Mouse (Mus musculus) ZHBTc4 (cell line): ENCODE results near the gene Abca4.
"Not testable (repeated sequence)": the region's sequence is repeated elsewhere in the genome, so short reads cannot be mapped to it uniquely, and the experiment has no call there.

Experiments
- DNase-seq: peaks from one replicate; pipeline ENCODE4 v3.0.0-alpha.2; 2011; ENCODE audit warnings: low read depth, low spot score

Gene Abca4

DNA sequence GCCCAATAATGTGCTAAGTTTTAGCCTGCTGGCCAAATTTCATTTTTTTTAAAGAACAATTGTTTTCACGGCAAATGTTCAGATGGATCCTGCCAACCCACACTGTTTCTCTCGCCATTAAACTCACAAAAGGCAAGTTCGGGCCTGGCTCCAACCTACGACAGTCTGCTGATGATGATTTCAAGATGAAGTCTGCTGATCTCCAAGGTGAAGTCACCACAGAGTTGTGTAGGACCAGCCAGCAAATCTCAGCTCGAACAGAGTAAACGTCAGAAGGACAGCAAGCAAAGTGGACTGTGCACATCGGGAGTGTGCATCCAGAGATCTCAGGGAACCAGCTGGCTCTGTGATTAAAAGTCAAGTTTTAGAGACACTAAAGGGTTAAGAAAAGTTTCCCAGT is 166.6 kb downstream of the Abca4 start:
- no peak for DNase-seq

DNA sequence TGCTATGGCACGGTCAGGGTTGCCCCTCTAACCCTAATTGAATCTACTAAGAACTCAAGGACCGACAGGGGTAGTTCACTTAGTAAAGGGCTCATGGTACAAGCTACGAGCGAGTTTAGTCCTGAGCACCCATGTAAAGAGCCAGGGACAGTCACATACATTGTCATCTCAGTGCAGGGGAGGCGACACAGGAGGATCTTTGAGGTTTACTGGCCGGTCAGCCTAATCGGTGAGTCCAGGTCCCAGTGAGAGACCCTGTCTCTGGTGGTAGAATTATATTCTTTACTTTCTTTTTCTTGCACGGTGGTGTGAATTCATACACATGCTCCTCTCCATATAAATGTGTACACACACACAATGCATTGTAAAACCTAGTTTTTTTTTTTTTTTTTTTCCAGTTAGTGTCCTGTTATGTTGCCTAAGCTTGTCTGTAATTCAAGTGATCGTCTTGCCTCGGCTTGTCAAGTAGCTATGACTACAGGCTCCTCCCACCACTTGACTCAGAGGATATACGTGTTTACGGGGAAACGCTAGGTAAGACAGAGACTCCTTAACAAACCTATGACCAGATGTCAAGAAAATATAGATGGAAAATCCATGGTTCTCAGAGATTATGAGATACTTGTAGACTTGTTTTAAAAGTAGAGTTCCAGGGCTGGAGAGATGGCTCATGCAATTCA is 167.3 kb downstream of the Abca4 start:
- peak; percentile 62 for DNase-seq

DNA sequence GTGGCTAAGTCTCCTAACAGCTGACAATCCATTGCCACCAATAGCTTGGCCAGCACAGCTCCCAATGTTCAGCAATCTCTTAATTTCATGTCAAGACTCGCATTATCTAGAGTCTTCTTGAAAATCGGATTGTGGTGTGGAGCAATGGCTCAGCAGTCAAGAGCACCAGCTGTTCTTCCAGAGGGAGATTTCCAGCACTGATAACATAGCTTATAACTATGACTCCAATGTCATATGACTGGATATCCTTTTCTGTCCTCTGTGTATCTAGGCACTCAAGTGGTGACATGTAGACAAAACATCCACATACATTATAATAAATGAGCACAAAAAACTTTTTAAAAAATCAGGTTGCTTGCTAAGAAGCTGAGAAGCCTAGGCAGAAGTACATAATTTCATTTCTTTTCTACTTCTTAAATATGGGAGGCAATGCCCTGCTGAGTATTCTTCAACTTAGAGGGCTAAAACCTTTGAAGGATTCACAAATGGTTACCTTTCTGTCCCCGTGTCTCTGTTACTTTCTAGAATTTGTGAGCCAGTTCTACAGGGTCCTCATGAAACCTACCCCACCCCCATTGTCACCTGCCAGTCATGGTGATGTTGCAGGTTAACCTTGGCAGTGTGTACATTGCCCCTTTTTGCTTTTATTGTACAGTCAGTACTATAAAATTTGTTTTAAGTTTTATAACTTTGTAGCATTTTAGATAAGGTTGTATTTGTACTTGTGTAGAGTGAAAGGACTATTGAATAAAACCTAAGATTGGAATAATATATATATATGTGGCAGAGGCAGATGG is 177.2 kb downstream of the Abca4 start:
- DNase-seq = no peak

DNA sequence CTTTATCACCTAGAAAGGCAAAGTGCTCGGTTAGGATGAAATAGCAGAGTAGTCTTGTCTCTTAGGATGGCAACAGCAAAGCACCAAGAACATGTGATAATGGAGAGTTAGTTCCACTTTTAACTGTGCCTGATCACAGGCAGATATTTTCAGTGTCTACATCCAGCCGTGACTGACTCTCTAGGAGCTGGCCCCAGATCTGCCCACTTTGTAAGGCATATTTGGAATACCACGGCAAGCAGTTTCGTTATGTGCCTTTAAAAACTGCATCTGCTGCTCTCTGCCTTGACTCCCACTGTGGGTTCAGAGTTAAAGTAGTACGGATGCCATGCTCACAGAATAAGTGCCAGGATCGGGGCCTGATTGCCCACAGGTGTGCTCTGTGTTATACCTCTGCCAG is 182.7 kb downstream of the Abca4 start:
- DNase-seq = not testable (repeated sequence)
